Mouse (Mus musculus): ENCODE data around the gene Tesmin.

Tesmin gene

DNA sequence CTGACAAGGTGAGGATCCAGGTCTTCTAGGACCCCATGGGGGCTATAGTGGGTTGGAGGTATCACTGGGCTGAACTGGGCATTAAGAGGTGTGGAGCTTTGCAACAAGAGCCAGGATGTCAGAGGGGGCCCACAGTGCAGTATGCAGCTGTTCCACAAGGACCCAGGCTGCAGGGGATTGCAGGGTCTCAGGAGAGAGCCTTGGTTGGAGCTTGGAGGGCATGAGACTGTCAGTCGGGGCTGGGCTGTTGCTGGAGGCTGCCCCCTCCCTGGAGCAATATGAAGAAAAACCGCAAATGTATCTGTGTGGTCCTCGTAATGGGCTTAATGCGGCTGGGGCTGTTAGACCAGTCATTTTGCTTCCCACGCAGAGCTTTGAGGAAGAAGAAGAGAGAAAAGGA, 52.0 kb downstream of the Tesmin start:
- DNase-seq (ENCODE audit: low spot score in 2 of 2), result no peak

DNA sequence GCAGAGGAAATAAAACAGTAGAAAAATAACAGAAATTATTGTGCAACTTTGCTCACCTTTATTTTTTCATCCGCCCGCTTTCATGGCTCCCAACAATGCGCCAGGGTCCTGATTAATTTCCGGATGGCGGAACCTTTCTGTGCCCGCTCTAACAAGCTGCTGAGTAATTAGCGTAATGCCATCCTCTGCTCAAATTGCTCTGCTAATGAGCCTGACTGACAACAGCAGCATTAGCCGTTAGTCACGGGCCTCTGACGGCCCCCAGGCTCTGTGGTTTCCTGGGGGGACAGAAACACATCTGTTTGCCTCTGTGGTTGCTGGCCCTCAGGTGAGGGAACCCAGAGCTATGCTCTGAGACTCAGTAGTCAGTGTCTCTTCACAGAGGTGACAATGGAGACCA, 52.4 kb downstream of the Tesmin start:
- no peak for DNase-seq (ENCODE audit: low spot score in 2 of 2)

DNA sequence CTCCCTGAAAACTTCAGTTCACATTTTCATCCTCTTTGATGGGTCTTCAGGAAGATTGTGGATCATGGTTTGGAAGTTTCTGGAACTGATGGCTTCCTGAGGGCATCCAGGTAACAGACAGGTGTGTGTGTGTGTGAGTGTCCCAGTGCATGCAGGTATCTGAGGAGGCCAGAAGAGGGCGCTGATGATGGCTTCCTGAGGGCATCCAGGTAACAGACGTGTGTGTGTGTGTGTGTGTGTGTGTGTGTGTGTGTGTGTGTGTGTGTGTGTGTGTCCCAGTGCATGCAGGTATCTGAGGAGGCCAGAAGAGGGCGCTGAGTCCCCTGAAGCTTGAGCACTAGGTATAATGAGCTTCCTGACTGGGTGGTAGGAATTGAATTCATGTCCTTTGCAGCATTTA, 58.7 kb downstream of the Tesmin start:
- DNase-seq (ENCODE audit: low spot score in 2 of 2), result no peak

DNA sequence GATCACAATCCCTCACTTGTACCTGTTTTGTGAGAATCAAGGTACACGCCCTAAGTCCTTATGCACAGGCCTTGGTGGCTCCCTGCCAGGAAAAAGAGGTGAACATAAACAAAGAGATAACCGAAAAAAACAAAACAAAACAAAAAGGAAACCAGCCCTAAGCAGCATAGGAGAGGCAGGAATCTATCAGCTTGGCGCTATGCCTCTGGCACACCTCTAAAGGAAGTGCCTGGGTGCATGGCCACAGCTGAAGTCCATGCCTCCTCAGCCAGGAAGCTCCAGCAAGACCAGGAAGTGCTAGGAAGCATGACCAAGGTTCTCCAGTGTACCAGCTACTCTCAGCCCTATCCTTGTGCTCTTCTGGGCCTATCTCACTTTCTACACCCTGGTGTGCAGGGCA, 60.6 kb downstream of the Tesmin start:
- DNase-seq (ENCODE audit: low spot score in 2 of 2), result no peak

DNA sequence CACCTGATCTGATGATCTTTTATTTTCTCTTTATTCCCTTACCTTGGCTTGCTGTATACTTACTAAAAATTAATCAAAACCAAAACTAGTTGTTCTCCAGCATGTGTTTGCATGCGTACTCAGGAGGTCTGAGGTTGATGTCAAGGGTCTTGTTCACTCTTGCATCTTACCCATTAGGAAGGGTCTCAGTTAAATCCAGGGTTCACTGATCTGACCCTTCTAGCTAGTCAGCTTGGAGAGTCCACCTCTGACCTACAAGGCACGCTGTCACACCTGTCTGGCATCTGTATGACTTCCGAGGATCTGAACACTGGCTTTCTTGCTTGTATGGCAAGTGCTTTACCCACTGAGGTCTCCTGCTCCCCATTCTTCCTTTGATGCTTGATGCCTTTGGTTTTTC, 62.1 kb downstream of the Tesmin start:
- DNase-seq (ENCODE audit: low spot score in 2 of 2), result no peak

DNA sequence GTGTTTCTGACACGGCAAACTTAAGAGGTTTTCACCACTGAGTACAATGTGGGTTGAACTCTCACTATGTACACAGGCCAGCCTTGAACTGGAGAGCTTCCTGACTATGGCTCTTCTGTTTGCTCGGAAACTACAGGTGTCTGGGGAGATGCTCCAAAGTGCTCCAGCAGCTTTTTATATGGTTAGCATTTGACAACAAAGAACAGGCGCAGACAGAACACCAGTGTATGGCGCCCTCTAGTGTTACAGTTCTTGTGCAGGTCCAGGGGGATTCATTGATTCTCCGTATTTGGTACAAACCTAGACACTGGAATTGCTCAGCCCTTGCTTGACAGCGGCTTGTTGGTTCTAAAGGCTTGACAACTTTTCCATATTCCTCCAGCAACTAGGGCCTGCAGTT, 62.5 kb downstream of the Tesmin start:
- DNase-seq (ENCODE audit: low spot score in 2 of 2), result peak; percentile 51 to 74

DNA sequence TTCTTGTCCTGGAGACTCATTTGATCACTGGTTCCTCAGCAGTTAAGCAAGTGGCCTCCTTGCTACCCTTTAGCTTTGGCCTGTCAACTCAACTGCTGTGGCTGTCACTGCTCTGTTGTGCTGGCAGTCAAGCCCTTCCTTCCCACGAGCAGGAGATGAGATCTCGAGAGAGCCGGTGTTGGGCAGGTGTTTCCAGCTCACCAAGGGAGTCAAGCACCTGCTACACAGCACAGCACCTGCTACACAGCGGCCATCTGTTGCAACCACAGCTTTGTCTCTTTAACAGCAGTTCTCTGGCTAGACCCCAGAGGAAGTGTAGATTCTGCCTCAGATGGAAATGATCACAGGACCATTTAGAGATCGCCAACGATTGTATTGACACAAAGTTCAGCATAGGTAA, 63.0 kb downstream of the Tesmin start:
- DNase-seq (ENCODE audit: low spot score in 2 of 2), result no peak
